Mouse (Mus musculus) heart, postnatal 25 days (tissue): ENCODE data around the gene Gprc5a. TPM values are rescaled to one million over a fixed set of nuclear protein-coding genes. Genes with fewer than 3 reads are reported as not detected.

Experiments used
- DNase-seq: peaks from one replicate; pipeline ENCODE4 v3.0.0; 2022; ENCODE audit warnings: low spot score
- intact Hi-C: fragments of 180-260 bp; cut with DNase I; formaldehyde crosslinking; loops from one replicate; pipeline ENCODE4 v1.15.1; 2025
- total RNA-seq, 2 experiments: library from RNA; stranded (reverse); gene quantifications; 2 replicates each; pipeline ENCODE4 v1.2.3; 2021

The Gprc5a gene
- total RNA-seq, 2 experiments from 2014 or later = 1.0 TPM

GRCm38 (mm10) chr6:135124755-135125380 lies 59.4 kb downstream of the Gprc5a start:
- intact Hi-C loops = no loop called here
- no peak for DNase-seq

- DNase-seq = no peak
- intact Hi-C loops = no loop called here
These were observed 67.6 kb downstream of the Gprc5a start for GRCm38 (mm10) chr6:135133086-135133485.

GRCm38 (mm10) chr6:135133486-135133885 lies 68.0 kb downstream of the Gprc5a start:
- no peak for DNase-seq
- intact Hi-C loops = no loop called here

Other genes starting within 250 kb of the Gprc5a start
- gene Crebl2, start 235.5 kb upstream of the Gprc5a start, total RNA-seq = 10 to 100 TPM; 11.5 to 12.1 TPM
- gene Gpr19, start 167.1 kb upstream of the Gprc5a start, total RNA-seq = 1 to 10 TPM; 3.3 to 5.1 TPM
- 10 to 100 TPM; 40.3 to 49.5 TPM for gene Cdkn1b, start 145.2 kb upstream of the Gprc5a start, total RNA-seq
- 1 to 10 TPM; 7.0 to 8.2 TPM for gene Apold1, start 83.9 kb upstream of the Gprc5a start, total RNA-seq
- 10 to 100 TPM; 38.4 to 42.4 TPM for gene Ddx47, start 54.0 kb upstream of the Gprc5a start, total RNA-seq
- gene Gprc5d, start 52.6 kb downstream of the Gprc5a start, total RNA-seq = not detected
- 1 to 10 TPM; 6.5 to 6.7 TPM for gene Fam234b, start 132.3 kb downstream of the Gprc5a start, total RNA-seq
- 10 to 100 TPM; 40.0 to 43.4 TPM for gene Hebp1, start 132.4 kb downstream of the Gprc5a start, total RNA-seq
- under 1 TPM; 0.34 to 0.47 TPM for gene Gsg1, start 188.7 kb downstream of the Gprc5a start, total RNA-seq
- not detected for gene Pbp2, start 244.8 kb downstream of the Gprc5a start, total RNA-seq